Mouse (Mus musculus) brain, embryonic 14.5 days (tissue): ENCODE measurements around the gene Tmem184a.

Experiments
- CTCF ChIP-seq: fragments of 200-500 bp; IDR thresholded peaks from 2 replicates; pipeline ENCODE4 v1.5.1; 2012; ENCODE audit warnings: inconsistent platforms, mild to moderate bottlenecking, moderate library complexity, borderline replicate concordance; ENCODE audit not compliant: insufficient read depth, insufficient read length; ENCODE audit errors: extremely low read depth
- POLR2A ChIP-seq: fragments of 200-500 bp; IDR thresholded peaks from 2 replicates; pipeline ENCODE4 v1.6.1; 2012; ENCODE audit warnings: mild to moderate bottlenecking, inconsistent platforms, borderline replicate concordance; ENCODE audit not compliant: poor library complexity, insufficient read depth, insufficient read length, severe bottlenecking; ENCODE audit errors: extremely low read depth

GRCm38 (mm10) chr5:139803601-139804102, 16.1 kb downstream of the Tmem184a start:
- no peak for TF ChIP-seq POLR2A
- TF ChIP-seq CTCF: peak; percentile 35; the same call in 1 of the 2 replicates
